Mouse (Mus musculus): ENCODE measurements around the gene Col23a1.

GRCm38 (mm10) chr11:51469341-51469831 is 179.7 kb downstream of the Col23a1 start:
- TF ChIP-seq CTCF (IDR thresholded peaks at IDR 0.05; ENCODE audit: extremely low read depth, insufficient read length, insufficient replicate concordance, low read depth, low read length) (no peak), POLR2A (IDR thresholded peaks at IDR 0.05; ENCODE audit: low read depth, low read length) (no peak)
